Mouse (Mus musculus): ENCODE data around the gene Uba52. TPM values are rescaled to one million over a fixed set of nuclear protein-coding genes. Genes with fewer than 3 reads are reported as not detected.
"Not testable (repeated sequence)": the region's sequence is repeated elsewhere in the genome, so short reads cannot be mapped to it uniquely, and the experiment has no call there.

The Uba52 gene
- polyA plus RNA-seq, 1 experiment from 2014 or later, result 684 TPM

DNA sequence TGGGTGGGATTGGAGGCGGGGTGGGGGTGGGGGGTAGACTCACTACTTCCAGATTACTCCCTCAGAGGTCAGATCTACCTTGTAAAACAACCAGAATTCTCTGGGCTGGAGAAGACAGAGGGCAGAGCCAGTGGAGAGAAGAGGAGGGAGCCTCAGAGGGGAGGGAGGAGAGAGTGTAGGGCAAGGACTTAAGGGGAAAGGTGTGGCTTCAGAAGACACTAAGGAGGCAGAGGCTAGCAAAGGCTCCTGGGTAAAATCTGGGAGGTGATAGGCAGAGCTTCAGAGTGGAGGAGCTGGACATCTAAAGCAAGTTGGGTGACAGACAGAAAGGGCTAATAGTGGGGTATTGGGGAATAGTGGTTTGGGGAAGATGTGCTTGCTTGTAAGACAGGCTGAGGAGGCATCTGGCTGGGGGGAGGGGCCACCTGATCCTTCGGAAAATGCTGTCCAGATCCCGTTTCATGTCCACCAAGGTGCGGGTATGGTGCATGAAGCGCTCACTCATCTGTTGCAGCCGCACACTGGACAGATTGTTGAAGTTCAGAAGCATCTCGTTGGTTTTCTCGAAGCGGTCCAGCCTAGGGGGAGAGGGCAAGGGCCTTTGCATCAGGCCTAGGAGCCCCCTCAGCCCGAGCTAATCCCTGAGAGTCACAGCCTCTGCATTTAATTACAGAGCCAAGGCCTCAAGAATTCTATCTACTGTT lies 7.5 kb upstream of the Uba52 start:
- Histone ChIP-seq H3K36me3 (replicated peaks; ENCODE audit: insufficient read depth, low read length) (peaks cover 34% of the 10 kb centered on the region), H3K4me1 (ENCODE audit: insufficient read depth) (peaks cover 12% of the 10 kb centered on the region), H3K27ac (ENCODE audit: low read depth) (no peak overlapping the region), H3K4me3 (ENCODE audit: low read depth, low read length) (no peak overlapping the region), H3K9me3 (ENCODE audit: low read length) (no peaks in the 10 kb centered on the region), H3K4me2 (ENCODE audit: low read depth, low read length) (no peak overlapping the region), H3K9ac (replicated peaks) (no peak overlapping the region), H3K27me3 (ENCODE audit: insufficient read depth, low read length) (no peaks in the 10 kb centered on the region)
- DNase-seq, result no peak
- TF ChIP-seq CTCF (IDR thresholded peaks at IDR 0.05; ENCODE audit: low read depth) (no peak), EP300 (IDR thresholded peaks at IDR 0.05; ENCODE audit: low read depth) (no peak)
- WGBS (ENCODE audit: insufficient replicate concordance), result 80% methylated on average over 10 of the region's 10 CpGs
- no peak for ATAC-seq

DNA sequence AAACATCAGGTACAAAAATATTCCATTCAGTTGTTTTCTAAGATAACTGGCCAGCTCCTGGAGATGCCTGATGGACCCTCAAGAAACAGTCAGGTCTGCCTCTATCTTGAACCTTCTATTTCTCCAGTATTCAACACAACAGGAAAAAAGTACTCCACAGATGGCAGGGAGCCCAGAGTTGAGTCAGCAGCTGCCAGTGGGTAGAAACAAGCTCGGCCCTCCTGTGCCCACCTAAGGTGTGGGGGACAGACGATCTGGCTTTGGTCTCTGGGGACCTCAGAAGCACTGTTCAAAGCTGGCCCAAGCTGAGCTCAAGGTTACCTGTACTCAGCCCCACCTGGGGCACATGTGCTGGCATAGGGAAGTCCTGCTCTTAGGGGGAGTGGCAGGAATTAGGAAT lies 2.8 kb upstream of the Uba52 start:
- DNase-seq, result no peak
- Histone ChIP-seq H3K27me3 (ENCODE audit: insufficient read depth, low read length) (no peaks in the 10 kb centered on the region), H3K4me2 (ENCODE audit: low read depth, low read length) (no peak overlapping the region), H3K4me1 (ENCODE audit: insufficient read depth) (peaks cover 23% of the 10 kb centered on the region), H3K27ac (ENCODE audit: low read depth) (no peak overlapping the region), H3K4me3 (ENCODE audit: low read depth, low read length) (no peak overlapping the region), H3K9me3 (ENCODE audit: low read length) (no peaks in the 10 kb centered on the region), H3K9ac (replicated peaks) (no peak overlapping the region), H3K36me3 (replicated peaks; ENCODE audit: insufficient read depth, low read length) (peaks cover 36% of the 10 kb centered on the region)
- no peak for TF ChIP-seq CTCF (IDR thresholded peaks at IDR 0.05; ENCODE audit: low read depth)
- TF ChIP-seq EP300 (IDR thresholded peaks at IDR 0.05; ENCODE audit: low read depth), result no peak
- no peak for ATAC-seq
- 64% methylated on average over 2 of the region's 2 CpGs for WGBS (ENCODE audit: insufficient replicate concordance)

DNA sequence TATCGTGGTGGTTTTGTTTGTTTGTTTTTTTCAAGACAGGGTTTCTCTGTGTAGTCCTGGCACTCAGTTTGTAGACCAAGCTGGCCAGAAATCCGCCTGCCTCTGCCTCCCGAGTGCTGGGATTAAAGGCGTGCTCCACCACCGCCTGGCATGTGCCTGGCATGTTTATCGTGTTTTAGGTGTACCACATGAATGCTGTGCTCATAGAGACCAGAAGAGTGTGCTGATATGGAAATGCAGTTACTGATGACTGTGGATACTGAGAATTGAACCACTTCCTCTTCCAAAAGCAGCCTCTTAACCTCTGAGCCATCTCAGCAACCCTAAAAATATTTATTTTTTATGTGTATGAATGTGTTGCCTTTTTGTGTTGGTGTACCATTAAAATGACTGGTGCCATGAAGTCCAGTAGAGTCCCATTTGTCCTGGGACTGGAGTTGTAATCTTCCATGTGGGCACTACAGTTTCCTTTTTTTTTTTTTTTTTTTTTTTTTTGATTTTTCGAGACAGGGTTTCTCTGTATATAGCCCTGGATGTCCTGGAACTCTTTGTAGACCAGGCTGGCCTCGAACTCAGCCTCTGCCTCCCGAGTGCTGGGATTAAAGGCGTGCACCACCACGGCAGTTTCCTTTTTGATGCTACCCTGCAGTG lies 1.8 kb upstream of the Uba52 start:
- WGBS (ENCODE audit: insufficient replicate concordance), result 65% methylated on average over 11 of the region's 11 CpGs
- H3K4me3 ChIP-seq (ENCODE audit: low read depth, low read length), result no peak overlapping the region

DNA sequence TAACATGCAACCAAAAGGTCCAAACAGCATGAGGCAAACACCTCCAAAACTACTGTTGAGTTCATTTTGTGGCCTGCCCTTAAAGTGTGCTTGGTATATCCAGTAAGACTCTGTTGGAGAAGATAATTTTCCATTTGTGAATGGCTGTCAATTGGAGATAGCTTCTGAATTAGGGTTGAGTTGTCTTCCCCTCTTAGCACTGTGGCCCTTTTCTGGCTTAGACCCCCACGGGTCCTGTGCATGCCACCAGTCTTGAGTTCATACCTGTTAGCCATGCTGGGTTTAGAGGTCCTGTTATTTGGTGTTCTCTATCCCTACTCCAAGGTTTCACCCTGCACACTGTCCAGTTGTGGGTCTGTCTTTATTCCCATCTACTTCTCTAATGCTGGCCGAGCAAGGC lies 1.2 kb upstream of the Uba52 start:
- WGBS (ENCODE audit: insufficient replicate concordance), result 87% methylated on average over 2 of the region's 2 CpGs
- Histone ChIP-seq H3K27me3 (ENCODE audit: insufficient read depth, low read length) (no peaks in the 10 kb centered on the region), H3K27ac (ENCODE audit: low read depth) (peak overlapping the region; percentile 29), H3K4me3 (ENCODE audit: low read depth, low read length) (peak overlapping the region; percentile 74; the same call in 1 of the 2 replicates), H3K9me3 (ENCODE audit: low read length) (no peaks in the 10 kb centered on the region), H3K36me3 (replicated peaks; ENCODE audit: insufficient read depth, low read length) (peaks cover 36% of the 10 kb centered on the region), H3K9ac (replicated peaks) (no peak overlapping the region), H3K4me2 (ENCODE audit: low read depth, low read length) (peak overlapping the region; percentile 92), H3K4me1 (ENCODE audit: insufficient read depth) (peaks cover 23% of the 10 kb centered on the region)
- DNase-seq (no peak), ATAC-seq (no peak)
- TF ChIP-seq CTCF (IDR thresholded peaks at IDR 0.05; ENCODE audit: low read depth), result no peak
- TF ChIP-seq EP300 (IDR thresholded peaks at IDR 0.05; ENCODE audit: low read depth), result no peak

More for the DNA sequence above, 1.8 kb upstream of the Uba52 start:
- H3K9ac ChIP-seq (replicated peaks), result no peak overlapping the region
- H3K27ac ChIP-seq (ENCODE audit: low read depth), result peak overlapping the region; percentile 29; the same call in 1 of the 2 replicates
- H3K27me3 ChIP-seq (ENCODE audit: insufficient read depth, low read length), result no peaks in the 10 kb centered on the region
- peaks cover 36% of the 10 kb centered on the region for H3K36me3 ChIP-seq (replicated peaks; ENCODE audit: insufficient read depth, low read length)
- H3K9me3 ChIP-seq (ENCODE audit: low read length), result no peaks in the 10 kb centered on the region
- TF ChIP-seq EP300 (IDR thresholded peaks at IDR 0.05; ENCODE audit: low read depth), result no peak
- TF ChIP-seq CTCF (IDR thresholded peaks at IDR 0.05; ENCODE audit: low read depth), result no peak
- DNase-seq (no peak), ATAC-seq (no peak)
- no peak overlapping the region for H3K4me2 ChIP-seq (ENCODE audit: low read depth, low read length)
- H3K4me1 ChIP-seq (ENCODE audit: insufficient read depth), result peaks cover 23% of the 10 kb centered on the region

DNA sequence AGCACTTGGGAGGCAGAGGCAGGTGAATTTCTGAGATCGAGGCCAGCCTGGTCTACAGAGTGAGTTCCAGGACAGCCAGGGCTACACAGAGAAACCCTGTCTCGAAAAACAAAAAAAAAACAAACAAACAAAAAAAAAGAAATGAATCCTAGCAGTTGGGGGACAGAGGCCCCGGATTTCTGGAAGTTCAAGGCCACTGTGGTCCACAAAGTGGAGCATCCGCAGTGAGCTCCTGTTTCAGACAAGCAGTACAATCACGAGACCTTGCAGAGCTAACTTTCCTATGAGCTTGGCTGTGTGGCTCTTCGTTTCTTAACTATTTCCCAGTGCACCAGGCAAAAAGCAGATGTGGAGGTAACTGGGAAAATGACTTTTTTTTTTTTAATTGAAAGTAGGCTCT lies 573 bp upstream of the Uba52 start:
- Histone ChIP-seq H3K4me2 (ENCODE audit: low read depth, low read length) (peak overlapping the region; percentile 92), H3K27ac (ENCODE audit: low read depth) (peak overlapping the region; percentile 98), H3K4me3 (ENCODE audit: low read depth, low read length) (peak overlapping the region; percentile 74), H3K9ac (replicated peaks) (peak overlapping the region; percentile 92), H3K4me1 (ENCODE audit: insufficient read depth) (peaks cover 23% of the 10 kb centered on the region), H3K36me3 (replicated peaks; ENCODE audit: insufficient read depth, low read length) (peaks cover 32% of the 10 kb centered on the region)
- ATAC-seq; H3K27me3 ChIP-seq (ENCODE audit: insufficient read depth, low read length); H3K9me3 ChIP-seq (ENCODE audit: low read length); DNase-seq: not testable (repeated sequence)
- WGBS (ENCODE audit: insufficient replicate concordance), result 41% methylated on average over 6 of the region's 6 CpGs

DNA sequence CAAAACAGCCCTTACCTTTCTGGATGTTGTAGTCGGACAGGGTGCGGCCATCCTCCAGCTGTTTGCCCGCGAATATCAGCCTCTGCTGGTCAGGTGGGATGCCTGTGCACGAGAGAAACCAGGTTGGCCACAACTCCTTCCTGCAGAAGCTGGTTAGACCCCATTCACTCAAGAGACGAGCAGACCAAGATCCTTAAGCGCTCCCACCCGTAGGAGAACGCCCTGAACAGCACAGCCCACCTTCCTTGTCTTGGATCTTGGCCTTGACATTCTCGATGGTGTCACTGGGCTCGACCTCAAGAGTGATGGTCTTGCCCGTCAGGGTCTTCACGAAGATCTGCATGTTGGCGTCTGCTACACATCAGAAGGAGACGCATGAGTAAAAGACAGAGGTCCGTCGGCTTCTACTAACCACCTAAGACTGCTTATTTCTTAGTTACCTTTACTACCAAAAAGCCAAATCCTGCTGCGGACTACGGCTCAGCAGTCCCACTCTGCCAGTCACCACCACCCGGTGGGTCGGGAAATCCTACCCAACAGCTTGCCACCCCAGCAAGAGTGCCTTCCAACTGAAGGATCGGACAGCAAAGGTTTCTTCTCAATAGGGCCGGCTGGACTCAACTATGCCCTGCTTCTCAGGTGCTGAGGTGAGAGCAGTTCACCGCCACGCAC lies 1.2 kb downstream of the Uba52 start:
- no peaks in the 10 kb centered on the region for H3K9me3 ChIP-seq (ENCODE audit: low read length)
- no peak for ATAC-seq
- peaks cover 31% of the 10 kb centered on the region for H3K4me1 ChIP-seq (ENCODE audit: insufficient read depth)
- 5% methylated on average over 25 of the region's 25 CpGs for WGBS (ENCODE audit: insufficient replicate concordance)
- peak overlapping the region; percentile 98 for H3K27ac ChIP-seq (ENCODE audit: low read depth)
- H3K27me3 ChIP-seq (ENCODE audit: insufficient read depth, low read length), result no peaks in the 10 kb centered on the region
- H3K4me2 ChIP-seq (ENCODE audit: low read depth, low read length), result peak overlapping the region; percentile 92
- DNase-seq, result no peak
- peak overlapping the region; percentile 92 for H3K9ac ChIP-seq (replicated peaks)
- peak overlapping the region; percentile 74 for H3K4me3 ChIP-seq (ENCODE audit: low read depth, low read length)
- no peak for TF ChIP-seq CTCF (IDR thresholded peaks at IDR 0.05; ENCODE audit: low read depth)
- TF ChIP-seq EP300 (IDR thresholded peaks at IDR 0.05; ENCODE audit: low read depth), result no peak
- H3K36me3 ChIP-seq (replicated peaks; ENCODE audit: insufficient read depth, low read length), result peaks cover 29% of the 10 kb centered on the region

All from liver, postnatal 0 days (tissue).